ENCODE assay signal across 8 mouse cellular contexts in genomic region chr16:49892945-49893344, GRCm38 (mm10).
DNase-seq lines count a peak whose midpoint lies in the region; ATAC-seq and TF ChIP-seq lines count a peak whose summit lies in the region.

No protein-coding gene starts in this region.

- peak; percentile 41 for TF ChIP-seq CTCF in forebrain, postnatal 0 days (IDR thresholded peaks at IDR 0.05; ENCODE audit: low read depth)
- TF ChIP-seq CTCF in bone marrow, adult 2 months (IDR thresholded peaks at IDR 0.05; ENCODE audit: control insufficient read depth, insufficient read depth, low read length) = peak; percentile 86

- no peak overlapping the region for H3K27ac ChIP-seq in forebrain, postnatal 0 days (ENCODE audit: low read depth, low read length)
- no peak overlapping the region for H3K27ac ChIP-seq in forebrain, embryonic 14.5 days (ENCODE audit: low read depth, low read length)
- no peak overlapping the region for H3K27ac ChIP-seq in bone marrow, adult 2 months (ENCODE audit: control insufficient read depth, insufficient read depth, low read depth, low read length, poor library complexity)
- no peak overlapping the region for H3K27ac ChIP-seq in limb, embryonic 10.5 days
- no peak overlapping the region for H3K27ac ChIP-seq in forebrain, embryonic 15.5 days (replicated peaks)
- no peak overlapping the region for H3K27ac ChIP-seq in hindbrain, embryonic 10.5 days

- no peak overlapping the region for H3K4me2 ChIP-seq in forebrain, postnatal 0 days (ENCODE audit: low read depth)
- H3K4me2 ChIP-seq in forebrain, embryonic 14.5 days (ENCODE audit: low read length) = no peak overlapping the region
- H3K4me2 ChIP-seq in forebrain, embryonic 15.5 days (replicated peaks) = no peak overlapping the region

- H3K27me3 ChIP-seq in forebrain, postnatal 0 days (ENCODE audit: insufficient read depth, low read length) = no peaks in the 10 kb centered on the region
- no peaks in the 10 kb centered on the region for H3K27me3 ChIP-seq in forebrain, embryonic 14.5 days (replicated peaks; ENCODE audit: control insufficient read depth, insufficient read depth, low read length)
- no peaks in the 10 kb centered on the region for H3K27me3 ChIP-seq in limb, embryonic 10.5 days (ENCODE audit: low read depth, poor library complexity, severe bottlenecking)
- no peaks in the 10 kb centered on the region for H3K27me3 ChIP-seq in forebrain, embryonic 15.5 days
- H3K27me3 ChIP-seq in hindbrain, embryonic 10.5 days (ENCODE audit: insufficient read depth, poor library complexity, severe bottlenecking) = no peaks in the 10 kb centered on the region

- H3K4me1 ChIP-seq in forebrain, postnatal 0 days (ENCODE audit: insufficient read depth) = no peaks in the 10 kb centered on the region
- H3K4me1 ChIP-seq in forebrain, embryonic 14.5 days (ENCODE audit: control insufficient read depth, insufficient read depth, low read length) = no peaks in the 10 kb centered on the region
- H3K4me1 ChIP-seq in bone marrow, adult 2 months (ENCODE audit: control insufficient read depth, insufficient read depth, low read length) = peaks cover 2% of the 10 kb centered on the region; the same call in 1 of the 2 replicates
- peaks cover 10% of the 10 kb centered on the region for H3K4me1 ChIP-seq in limb, embryonic 10.5 days
- H3K4me1 ChIP-seq in forebrain, embryonic 15.5 days = no peaks in the 10 kb centered on the region
- H3K4me1 ChIP-seq in hindbrain, embryonic 10.5 days (replicated peaks) = peaks cover 5% of the 10 kb centered on the region; the same call in 1 of the 2 replicates

- no peak overlapping the region for H3K4me3 ChIP-seq in forebrain, postnatal 0 days (ENCODE audit: low read depth, low read length)
- no peak overlapping the region for H3K4me3 ChIP-seq in forebrain, embryonic 14.5 days (ENCODE audit: low read depth, low read length)
- H3K4me3 ChIP-seq in bone marrow, adult 2 months (replicated peaks; ENCODE audit: control insufficient read depth, low read depth, low read length) = no peak overlapping the region
- no peak overlapping the region for H3K4me3 ChIP-seq in limb, embryonic 10.5 days
- no peak overlapping the region for H3K4me3 ChIP-seq in forebrain, embryonic 15.5 days
- no peak overlapping the region for H3K4me3 ChIP-seq in hindbrain, embryonic 10.5 days

- no peaks in the 10 kb centered on the region for H3K9me3 ChIP-seq in forebrain, postnatal 0 days (ENCODE audit: low read length)
- no peaks in the 10 kb centered on the region for H3K9me3 ChIP-seq in forebrain, embryonic 14.5 days (replicated peaks; ENCODE audit: control insufficient read depth, low read length)
- no peaks in the 10 kb centered on the region; the same call in 1 of the 2 replicates for H3K9me3 ChIP-seq in limb, embryonic 10.5 days (replicated peaks)
- no peaks in the 10 kb centered on the region for H3K9me3 ChIP-seq in forebrain, embryonic 15.5 days
- H3K9me3 ChIP-seq in hindbrain, embryonic 10.5 days = peaks cover 5% of the 10 kb centered on the region; the same call in 1 of the 2 replicates

- peaks cover 3% of the 10 kb centered on the region; the same call in 1 of the 2 replicates for H3K36me3 ChIP-seq in forebrain, postnatal 0 days (ENCODE audit: insufficient read depth)
- H3K36me3 ChIP-seq in forebrain, embryonic 14.5 days (ENCODE audit: control insufficient read depth, insufficient read depth, low read length) = 0 out of 2 replicates have a peak, but pooled peaks cover under 1% of the 10 kb centered on the region
- H3K36me3 ChIP-seq in limb, embryonic 10.5 days = 0 out of 2 replicates have a peak, but pooled peaks cover 2% of the 10 kb centered on the region
- H3K36me3 ChIP-seq in forebrain, embryonic 15.5 days = 0 out of 2 replicates have a peak, but pooled peaks cover 2% of the 10 kb centered on the region
- peaks cover 20% of the 10 kb centered on the region; the same call in 1 of the 2 replicates for H3K36me3 ChIP-seq in hindbrain, embryonic 10.5 days

- DNase-seq in forebrain, postnatal 0 days = no peak
- no peak for DNase-seq in forebrain, embryonic 14.5 days (ENCODE audit: low spot score)
- peak; percentile 44 for DNase-seq in A20 (ENCODE audit: low read depth, low spot score)
- DNase-seq in limb, embryonic 10.5 days (ENCODE audit: low spot score) = no peak
- no peak for DNase-seq in hindbrain, embryonic 10.5 days (ENCODE audit: low spot score)

- 71% methylated on average over 2 of the region's 2 CpGs for WGBS in forebrain, postnatal 0 days
- 83% methylated on average over 2 of the region's 2 CpGs for WGBS in forebrain, embryonic 14.5 days
- 86% methylated on average over 2 of the region's 2 CpGs for WGBS in bone marrow, adult 2 months
- WGBS in limb, embryonic 10.5 days = 74% methylated on average over 2 of the region's 2 CpGs
- 73% methylated on average over 2 of the region's 2 CpGs for WGBS in forebrain, embryonic 15.5 days
- WGBS in hindbrain, embryonic 10.5 days = 78% methylated on average over 2 of the region's 2 CpGs

- no peak for ATAC-seq in forebrain, postnatal 0 days
- ATAC-seq in forebrain, embryonic 14.5 days = no peak
- ATAC-seq in megakaryocyte-erythroid progenitor cell, adult 5-6 weeks (replicated peaks; ENCODE audit: low FRiP score, low TSS enrichment, poor library complexity, severe bottlenecking) = peak; percentile 38; the same call in 1 of the 2 replicates
- ATAC-seq in forebrain, embryonic 15.5 days (replicated peaks) = no peak

- TF ChIP-seq POLR2A in bone marrow, adult 2 months (IDR thresholded peaks at IDR 0.05; ENCODE audit: borderline replicate concordance, control insufficient read depth, low read depth, low read length) = no peak

- no peak overlapping the region for H3K9ac ChIP-seq in forebrain, postnatal 0 days
- no peak overlapping the region for H3K9ac ChIP-seq in forebrain, embryonic 14.5 days (ENCODE audit: low read length)
- no peak overlapping the region for H3K9ac ChIP-seq in forebrain, embryonic 15.5 days (replicated peaks)
